Mouse (Mus musculus) right cerebral cortex, postnatal 36 days (tissue): Measurements from ENCODE around the gene Mrpl55.
A peak's percentile ranks its signal among the peaks of the same experiment; 100 is the strongest.
"Not testable (repeated sequence)": the region's sequence is repeated elsewhere in the genome, so short reads cannot be mapped to it uniquely, and the experiment has no call there.

ENCODE experiments used
- DNase-seq, 2 experiments: peaks; one replicate each; pipeline ENCODE4 v3.0.0; 2022; ENCODE audit warnings: low spot score in 2 of 2, mixed read lengths in 1 of 2

Mrpl55 gene

GRCm38 (mm10) chr11:59191231-59192058 lies 10.8 kb upstream of the Mrpl55 start:
- peak; percentile 91 to 92 for DNase-seq

- no peak for DNase-seq
Measured at GRCm38 (mm10) chr11:59192059-59192386, 10.3 kb upstream of the Mrpl55 start, which contains the start of gene Guk1. Guk1 (minus strand) TSS chr11:59192212.

GRCm38 (mm10) chr11:59196230-59196629 lies 6.1 kb upstream of the Mrpl55 start:
- DNase-seq, result no peak

- no peak for DNase-seq
Measured at GRCm38 (mm10) chr11:59201216-59202002, 877 bp upstream of the Mrpl55 start.

- DNase-seq, result peak; percentile 92 to 93
Measured at GRCm38 (mm10) chr11:59208153-59208831, 6.0 kb downstream of the Mrpl55 start, which contains the start of gene 2310033P09Rik. 2310033P09Rik (plus strand) TSS chr11:59208321.

- DNase-seq, result no peak
Measured at GRCm38 (mm10) chr11:59209003-59209441, 6.7 kb downstream of the Mrpl55 start.

GRCm38 (mm10) chr11:59209580-59209979 lies 7.3 kb downstream of the Mrpl55 start:
- no peak for DNase-seq

- no peak for DNase-seq
Measured at GRCm38 (mm10) chr11:59210020-59210419, 7.7 kb downstream of the Mrpl55 start.

- DNase-seq, result not testable (repeated sequence)
Measured at GRCm38 (mm10) chr11:59211561-59211960, 9.3 kb downstream of the Mrpl55 start.

- not testable (repeated sequence) for DNase-seq
Measured at GRCm38 (mm10) chr11:59212320-59212719, 10.0 kb downstream of the Mrpl55 start.

GRCm38 (mm10) chr11:59212892-59213494 lies 10.7 kb downstream of the Mrpl55 start:
- no peak for DNase-seq

GRCm38 (mm10) chr11:59216955-59217354 lies 14.7 kb downstream of the Mrpl55 start:
- DNase-seq, result no peak

- no peak for DNase-seq
Measured at GRCm38 (mm10) chr11:59218389-59218998, 16.2 kb downstream of the Mrpl55 start.

GRCm38 (mm10) chr11:59219064-59219463 lies 16.8 kb downstream of the Mrpl55 start:
- DNase-seq, result no peak

- DNase-seq, result no peak
Measured at GRCm38 (mm10) chr11:59221604-59222003, 19.3 kb downstream of the Mrpl55 start.

- DNase-seq, result no peak
Measured at GRCm38 (mm10) chr11:59222306-59222705, 20.0 kb downstream of the Mrpl55 start.

- no peak for DNase-seq
Measured at GRCm38 (mm10) chr11:59224025-59224424, 21.7 kb downstream of the Mrpl55 start.

- no peak for DNase-seq
Measured at GRCm38 (mm10) chr11:59224470-59224869, 22.2 kb downstream of the Mrpl55 start.

GRCm38 (mm10) chr11:59225167-59225566 lies 22.9 kb downstream of the Mrpl55 start:
- no peak for DNase-seq

GRCm38 (mm10) chr11:59226251-59226650 lies 24.0 kb downstream of the Mrpl55 start:
- DNase-seq, result no peak
